Mouse (Mus musculus): ENCODE measurements around the gene Skp2.
"Not testable (repeated sequence)": the region's sequence is repeated elsewhere in the genome, so short reads cannot be mapped to it uniquely, and the experiment has no call there.

Skp2 gene

DNA sequence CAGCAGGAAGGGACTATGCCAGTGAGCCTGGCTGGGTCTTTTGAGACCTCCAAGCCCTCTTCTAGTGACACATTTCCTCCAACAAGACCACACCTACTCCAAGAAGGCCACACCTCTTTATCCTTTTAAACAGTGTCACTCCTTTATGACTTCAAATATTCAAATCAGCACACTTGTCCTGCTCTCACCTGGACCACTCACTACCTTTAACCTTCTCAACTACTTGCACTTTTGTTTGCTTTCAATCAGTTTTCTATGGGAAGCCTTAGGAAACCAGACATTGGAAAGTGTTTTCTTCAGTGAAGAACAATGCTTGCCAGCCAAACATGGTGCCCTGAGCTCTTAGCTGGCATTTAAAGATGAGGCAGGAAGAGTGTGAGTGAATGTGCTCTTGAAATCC lies at the start of gene Skp2:
TSS of gene Skp2 (minus strand) at position 101 of the 400 bp plus-strand sequence.
- DNase-seq, result no peak

DNA sequence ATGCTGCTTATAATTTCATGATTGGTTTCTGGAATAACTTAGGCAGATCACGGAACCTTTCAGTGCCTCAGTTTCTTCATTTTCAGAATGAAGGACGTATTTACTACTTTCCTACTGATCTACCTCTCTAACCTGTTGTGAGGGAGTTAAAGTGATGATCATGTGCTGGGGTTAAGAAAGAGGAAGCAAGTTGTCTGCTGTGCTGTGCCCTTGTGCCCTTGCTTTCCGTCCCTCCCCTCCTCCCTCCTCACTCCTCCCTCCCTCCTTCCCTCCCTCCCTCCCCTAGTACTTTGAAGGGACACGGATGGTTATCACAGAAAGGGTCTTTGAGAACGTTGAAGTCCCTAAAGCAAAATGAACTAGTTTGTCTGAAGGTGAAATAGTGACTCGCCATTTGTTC lies 43.2 kb upstream of the Skp2 start:
- DNase-seq, result no peak

DNA sequence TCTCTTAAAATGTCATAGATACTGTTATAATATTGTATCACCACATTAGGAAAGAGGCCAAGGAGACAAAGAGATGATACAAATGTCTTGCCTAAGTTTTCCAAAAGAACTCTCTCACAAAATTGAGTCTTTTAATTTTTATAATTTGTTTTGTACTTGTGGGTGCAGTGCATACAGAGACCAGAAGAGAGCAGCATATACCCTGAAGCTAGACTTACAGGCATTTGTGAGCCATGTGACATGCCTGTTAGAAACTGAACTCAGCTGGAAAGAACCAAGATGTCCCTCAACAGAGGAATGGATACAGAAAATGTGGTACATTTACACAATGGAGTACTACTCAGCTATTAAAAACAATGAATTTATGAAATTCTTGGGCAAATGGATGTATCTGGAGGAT lies 37.5 kb upstream of the Skp2 start:
- DNase-seq, result not testable (repeated sequence)

DNA sequence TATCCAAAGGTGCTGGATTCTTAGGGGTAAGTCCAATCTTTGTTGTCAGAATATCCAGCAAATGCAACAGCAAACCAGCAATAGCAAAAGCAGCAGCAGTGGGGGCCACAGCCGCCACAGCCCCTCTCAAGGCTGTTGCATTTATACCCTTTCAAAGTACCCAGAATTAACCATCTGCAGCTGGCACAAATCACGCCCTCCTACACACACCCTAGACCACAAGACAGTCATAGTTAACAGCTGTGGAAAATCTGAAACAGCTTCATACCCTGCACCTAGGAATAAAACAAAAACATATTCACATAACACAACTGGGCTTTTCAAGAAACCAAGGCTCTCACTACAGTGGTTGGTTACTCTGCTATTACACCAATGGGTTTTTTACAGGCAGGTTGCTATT lies 34.6 kb upstream of the Skp2 start:
- no peak for DNase-seq

DNA sequence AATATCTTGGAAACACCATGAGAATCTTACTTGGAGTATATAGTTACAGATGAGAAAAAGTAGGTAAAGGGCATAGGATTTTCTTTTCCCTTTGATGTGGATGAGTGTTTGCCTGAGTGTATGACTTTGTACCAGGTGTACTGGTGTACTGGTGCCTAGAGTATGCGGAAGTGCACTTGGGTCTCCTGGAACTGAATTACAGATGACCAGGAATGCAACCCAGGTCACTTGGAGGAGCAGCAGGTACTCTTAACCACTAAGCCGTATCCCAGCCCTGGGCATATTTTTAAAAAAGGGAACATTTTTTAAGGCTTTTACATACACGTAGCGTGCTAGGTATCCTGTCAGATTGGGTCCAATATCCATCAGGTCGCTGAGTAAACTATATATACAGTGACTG lies 28.8 kb upstream of the Skp2 start:
- DNase-seq, result no peak

DNA sequence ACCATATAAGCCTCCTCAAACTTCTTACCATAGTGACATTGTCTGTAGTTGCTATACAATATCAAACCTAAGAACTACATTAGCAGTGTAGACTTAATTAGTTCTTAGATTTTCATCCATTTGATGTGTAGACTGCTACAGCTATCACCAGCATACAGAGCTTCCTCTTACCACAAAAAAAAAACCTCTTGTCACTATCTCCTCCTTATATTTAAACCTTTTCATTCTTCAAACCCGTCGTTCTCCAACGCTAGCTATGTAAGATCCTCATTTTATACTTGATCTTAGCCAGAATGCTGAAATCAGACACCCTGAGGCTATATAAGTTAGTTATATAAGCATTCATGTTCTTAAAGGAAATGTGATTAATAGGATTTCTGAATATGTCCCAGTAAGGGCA lies 21.8 kb upstream of the Skp2 start:
- DNase-seq, result no peak

DNA sequence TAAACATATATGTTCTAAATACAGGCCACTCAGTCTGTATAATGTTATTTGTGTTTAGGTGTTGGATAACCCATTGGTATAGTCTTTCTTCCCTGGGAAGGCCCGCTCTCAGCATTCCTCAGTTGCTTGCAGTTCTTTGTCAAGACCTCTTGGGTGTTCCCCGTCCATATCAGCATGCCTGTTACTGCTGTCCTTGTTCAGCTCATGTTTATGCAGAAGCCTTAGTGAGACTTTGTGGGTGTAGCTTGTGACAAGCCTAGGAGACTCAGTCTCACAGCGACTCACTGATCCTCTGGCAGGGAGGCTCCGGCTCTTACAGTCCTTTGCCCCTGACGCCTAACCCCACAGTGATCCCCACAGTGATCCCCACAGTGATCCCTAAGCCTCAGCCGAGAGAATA lies 8.9 kb upstream of the Skp2 start:
- no peak for DNase-seq

DNA sequence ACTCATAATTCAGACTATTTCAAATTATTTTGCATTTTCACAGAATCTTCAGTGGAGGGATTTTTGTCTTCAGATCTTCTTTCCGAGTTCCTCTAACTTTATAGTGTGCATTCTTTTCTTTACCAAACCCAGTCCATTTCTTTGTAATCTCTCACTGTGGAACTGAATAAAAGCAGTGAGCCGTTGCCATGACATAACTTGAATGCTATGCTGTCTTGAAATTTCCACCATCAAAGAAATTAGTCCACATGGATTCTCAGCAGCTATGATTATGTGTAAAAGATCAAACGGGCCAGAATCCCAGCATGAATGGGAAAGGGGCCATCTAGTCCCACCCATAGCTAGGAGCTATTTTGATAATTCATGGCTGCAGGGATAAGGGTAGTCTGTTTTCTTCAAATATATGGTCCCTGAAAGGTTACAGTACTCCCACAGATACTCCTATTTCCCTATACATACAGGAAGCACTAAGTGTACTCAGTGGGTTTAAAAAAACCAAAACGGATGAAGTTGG lies 7.4 kb upstream of the Skp2 start:
- no peak for DNase-seq

DNA sequence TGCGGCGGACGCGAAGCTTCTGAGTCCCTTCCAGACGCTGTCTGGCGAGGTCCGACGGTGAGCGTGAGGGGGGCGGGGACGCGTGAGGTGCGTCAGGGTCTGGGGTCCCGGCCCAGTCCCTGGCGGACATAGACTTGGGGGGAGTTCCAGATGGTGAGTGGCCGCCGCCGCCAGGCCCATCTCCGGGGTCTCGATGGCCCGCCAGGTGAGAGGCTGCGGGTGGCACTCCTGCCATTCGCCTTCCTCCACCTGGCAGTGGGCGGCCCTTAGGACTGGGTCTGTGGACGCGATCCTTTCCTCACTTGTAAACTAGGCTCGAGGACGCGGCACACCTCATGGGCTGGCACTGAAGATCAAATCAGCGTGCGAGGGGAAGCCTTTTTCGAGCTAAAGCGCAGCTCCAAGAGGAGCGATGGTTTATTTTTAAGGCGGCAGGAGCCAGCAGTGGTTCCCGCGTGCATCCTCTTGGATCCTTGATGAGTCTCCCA lies 14.5 kb downstream of the Skp2 start:
- DNase-seq, result no peak

DNA sequence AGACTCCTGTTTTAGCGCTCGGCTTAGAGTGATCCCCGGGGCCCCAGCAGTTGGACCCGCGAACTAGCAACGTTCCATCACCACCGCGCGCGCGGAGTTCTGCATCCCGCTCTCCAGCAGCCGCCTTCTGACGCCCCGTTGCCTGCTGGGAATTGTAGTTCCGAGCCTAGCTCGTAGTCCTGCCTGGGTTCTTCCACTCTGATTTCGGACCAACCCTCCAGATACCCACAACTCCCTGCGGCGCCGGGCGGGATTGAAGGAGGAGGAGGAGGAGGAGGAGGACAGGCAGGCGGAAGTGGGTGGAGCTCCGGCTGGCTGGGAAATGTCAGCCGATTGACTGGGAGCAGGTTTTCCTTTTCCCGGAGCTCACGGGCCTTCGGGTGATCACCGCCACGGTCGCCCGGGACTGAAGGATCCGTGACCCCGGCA lies 15.0 kb downstream of the Skp2 start, which contains the start of gene Lmbrd2:
TSS of gene Lmbrd2 (plus strand) at position 299 of the 429 bp plus-strand sequence.
- peak; percentile 96 for DNase-seq

DNA sequence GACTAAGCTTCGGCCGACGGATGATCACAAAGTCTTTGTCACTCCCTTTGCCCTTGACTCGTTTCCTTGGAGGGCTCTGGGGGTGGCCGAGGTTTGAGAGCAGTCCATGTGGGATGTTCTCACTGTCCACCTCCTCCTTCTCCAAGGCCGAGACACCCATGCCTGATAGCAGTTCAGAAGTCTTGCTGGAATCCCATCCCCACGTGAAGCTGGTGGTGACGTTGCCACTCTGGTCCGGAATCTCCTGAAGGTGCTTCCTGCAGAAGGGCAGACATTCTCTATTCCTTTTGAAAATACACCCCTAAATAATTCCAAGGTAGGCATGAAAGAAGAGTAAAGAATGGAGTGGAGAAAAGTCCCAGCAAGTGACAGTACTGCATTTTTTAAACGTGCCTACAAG lies 15.8 kb downstream of the Skp2 start:
- peak; percentile 25 for DNase-seq

DNA sequence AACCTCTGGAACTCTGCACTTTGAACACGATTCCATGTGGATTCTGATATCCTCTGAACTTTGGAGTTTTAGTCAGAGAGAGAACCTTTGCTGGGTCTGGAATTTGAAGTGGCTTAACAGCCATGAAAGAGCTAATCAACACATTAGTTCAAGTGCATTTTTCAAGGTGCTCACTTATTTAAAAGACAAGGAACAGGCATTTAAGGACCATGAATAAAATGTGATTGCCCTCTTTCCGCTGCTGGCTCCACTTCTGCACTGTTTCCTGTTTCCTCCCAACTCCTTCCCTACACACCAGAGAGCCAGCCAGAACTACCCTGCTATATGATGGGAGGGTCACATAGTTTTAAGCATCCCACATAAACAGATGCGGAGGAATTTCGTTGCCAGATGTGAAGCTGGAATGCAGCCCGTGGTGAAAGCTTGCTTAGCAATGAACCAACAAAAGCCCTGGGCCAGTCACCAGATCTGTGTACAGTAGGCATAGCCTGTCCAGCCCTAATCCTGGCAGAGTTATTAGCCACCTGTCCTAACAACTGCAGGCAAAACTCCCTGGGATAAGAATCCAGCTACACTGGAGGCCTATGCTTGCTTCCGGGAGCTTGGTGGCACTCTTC lies 20.2 kb downstream of the Skp2 start:
- DNase-seq, result no peak

DNA sequence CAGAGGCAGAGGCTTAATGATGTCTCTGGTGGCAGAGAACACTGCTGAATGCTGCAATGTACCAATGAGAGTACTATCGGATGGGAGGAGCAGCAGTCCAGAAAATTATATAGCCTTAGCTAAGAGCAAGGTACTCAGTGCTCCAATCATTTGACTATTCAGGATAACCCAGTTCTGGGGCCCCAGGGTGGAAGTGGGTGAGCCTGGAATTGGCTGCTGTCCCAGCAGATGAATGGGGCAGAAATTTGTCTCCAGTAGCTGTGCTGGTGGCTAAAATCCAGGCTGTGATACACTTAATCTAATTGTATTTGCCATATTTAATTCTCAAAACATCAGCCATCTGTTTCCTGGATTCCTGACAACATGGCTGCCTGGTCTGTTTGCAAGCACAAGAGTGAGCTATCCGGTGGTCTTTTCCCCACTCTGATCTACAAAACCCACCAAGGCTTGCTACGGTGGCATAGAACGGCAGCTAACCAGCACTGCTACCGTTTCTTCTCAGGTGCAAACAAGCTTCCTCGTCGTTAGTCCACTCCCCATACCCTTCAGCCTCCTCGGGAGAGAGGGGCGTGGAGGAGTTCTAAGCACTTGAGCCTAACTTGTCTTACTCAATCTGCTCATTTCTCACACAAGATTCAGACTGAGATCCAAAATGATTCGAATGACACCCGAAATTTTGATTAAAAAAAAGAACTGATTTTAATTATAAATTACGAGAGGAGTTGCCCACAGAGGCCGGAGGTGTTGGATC lies 22.4 kb downstream of the Skp2 start:
- DNase-seq, result peak; percentile 40

DNA sequence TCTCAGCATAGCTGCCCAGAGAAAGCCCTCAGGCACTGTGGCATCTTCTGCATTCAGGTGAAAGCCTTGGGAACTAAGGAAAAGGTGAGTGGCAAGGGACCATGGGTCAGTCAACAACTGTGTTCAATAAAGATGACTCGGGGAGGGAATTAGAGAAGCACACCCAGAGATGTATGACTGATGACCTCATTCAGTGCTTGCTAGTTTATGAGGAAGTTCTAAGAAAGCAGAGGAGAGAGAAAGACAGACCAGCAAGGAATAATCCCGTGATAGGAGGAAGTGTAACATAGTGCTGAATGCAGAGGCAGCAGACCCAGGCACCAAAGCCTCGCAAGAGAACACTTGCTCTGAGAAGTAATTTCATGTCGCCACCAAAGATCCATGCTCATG lies 23.7 kb downstream of the Skp2 start:
- DNase-seq, result no peak

DNA sequence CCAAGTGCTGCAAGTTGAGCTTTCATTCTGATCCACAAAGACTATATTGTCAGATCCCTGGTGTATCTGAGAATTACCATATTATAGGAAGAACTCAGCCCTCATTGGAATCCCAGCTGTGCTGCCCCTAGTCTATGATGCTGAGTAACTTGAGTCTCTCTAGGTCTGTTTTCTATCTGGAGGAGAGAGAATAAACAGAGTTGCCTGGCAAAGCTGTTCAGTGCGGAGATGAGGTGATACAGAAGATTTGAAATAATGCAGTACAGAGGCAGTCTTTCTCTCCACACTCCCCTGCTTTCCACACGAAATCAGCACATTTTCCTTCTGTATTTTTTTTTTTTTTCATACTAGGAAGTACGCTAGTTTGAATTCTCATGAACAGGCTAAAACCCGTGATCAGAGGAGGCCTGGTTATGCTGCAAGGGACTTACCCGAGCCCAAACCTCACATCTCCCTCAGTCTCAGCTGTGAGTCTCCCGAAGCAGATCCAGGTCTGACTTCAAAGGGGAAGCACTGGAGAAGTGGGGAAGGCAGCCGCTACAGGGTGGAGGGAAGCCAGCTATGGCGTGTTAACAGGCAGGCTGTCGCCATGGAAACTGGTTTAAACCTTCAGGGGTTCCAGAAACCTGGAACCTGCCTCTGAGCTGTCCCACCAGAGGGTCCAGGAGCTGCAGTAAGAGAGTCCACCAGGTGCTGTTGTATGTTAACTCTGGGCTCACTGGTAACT lies 24.3 kb downstream of the Skp2 start:
- DNase-seq, result no peak

DNA sequence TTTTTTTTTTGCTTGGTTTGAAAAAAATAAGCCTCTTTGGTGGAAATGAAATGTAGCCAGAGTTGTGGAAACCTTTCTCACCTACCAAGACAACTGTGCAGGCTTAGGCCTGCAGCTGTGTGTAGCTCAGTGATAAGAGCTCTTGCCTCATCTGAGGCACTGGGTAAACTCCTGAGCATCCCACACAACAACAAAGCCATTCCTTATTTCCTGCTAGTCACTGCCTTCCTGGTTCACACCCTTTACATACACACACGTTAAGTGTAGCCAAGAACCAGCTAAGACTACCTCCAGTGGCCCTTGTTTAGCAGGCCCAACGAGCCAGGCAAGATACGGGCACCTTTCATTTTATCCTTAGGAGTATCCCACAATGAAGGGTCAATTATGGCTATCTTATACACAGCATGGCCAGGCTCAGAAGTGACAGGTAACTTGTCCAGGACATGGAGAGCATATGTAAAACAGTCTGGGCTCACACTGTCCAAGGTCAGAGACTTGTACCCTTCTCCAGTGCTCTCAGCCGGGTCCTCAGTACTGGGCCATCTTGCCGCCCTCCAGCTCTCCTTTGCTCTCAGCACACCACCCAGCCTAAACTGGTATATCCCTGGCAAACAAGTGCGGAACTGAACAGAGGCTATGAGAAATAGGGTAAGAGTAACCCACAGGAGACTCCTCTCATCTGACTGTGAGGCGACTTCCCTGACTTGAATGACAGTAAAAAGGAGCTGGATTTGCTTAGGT lies 28.0 kb downstream of the Skp2 start:
- DNase-seq, result no peak

DNA sequence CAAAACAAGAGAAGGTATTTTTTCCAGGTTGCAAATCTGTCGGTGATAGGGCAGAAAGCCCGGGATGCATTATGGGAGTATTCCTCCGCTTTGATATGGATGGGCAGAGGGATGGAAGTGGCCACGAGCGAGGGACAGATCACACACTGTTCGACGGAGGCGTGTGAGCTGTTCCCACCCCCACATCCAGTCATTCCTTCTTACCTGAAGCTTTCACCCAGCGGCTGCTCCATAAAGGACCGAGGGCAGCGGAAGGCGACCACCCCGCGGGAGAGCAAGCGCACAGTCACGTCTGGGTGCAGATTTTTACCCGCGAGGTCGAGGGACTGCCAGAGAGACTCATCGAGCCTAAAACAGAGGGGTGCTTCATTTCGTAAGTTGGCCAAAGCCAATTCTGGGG lies 30.4 kb downstream of the Skp2 start:
- DNase-seq, result no peak

DNA sequence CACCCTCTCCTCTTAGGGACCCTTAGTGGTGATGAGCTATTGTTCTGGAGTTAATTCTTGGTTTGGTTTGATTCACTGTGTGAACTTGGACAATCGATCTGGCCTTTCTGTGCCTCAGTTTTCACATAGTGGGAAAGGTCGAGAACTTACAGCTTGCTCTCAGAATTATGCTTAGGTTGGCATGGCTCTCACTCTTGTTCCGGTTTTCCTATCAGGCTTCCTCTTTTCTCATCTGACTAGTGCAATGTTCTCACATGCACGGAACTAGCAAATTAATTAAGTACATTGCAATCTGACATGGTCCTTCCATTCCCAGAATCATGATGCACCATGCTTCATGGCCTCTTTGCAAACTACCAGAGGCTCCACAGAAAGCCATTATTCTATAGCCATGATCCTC lies 32.2 kb downstream of the Skp2 start:
- DNase-seq, result no peak

DNA sequence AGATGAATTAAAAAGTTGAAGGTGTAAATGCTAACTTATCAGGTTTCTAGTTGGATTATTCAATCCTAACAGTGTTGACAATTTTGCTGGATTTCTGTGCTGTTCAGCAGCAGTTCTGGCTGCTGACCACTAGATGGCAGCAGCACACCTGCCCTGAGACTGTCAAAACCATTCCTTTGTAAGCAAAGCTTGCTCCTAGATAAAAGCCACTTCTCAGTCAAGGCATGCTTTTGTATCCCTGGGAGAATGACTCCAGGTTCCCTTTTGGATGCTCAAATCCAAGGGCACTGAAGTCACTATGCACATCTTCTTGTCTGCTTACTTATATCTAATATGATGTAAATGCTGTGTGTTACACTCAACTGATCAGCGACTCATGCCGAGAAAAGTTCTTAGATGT lies 35.1 kb downstream of the Skp2 start:
- peak; percentile 38 for DNase-seq

DNA sequence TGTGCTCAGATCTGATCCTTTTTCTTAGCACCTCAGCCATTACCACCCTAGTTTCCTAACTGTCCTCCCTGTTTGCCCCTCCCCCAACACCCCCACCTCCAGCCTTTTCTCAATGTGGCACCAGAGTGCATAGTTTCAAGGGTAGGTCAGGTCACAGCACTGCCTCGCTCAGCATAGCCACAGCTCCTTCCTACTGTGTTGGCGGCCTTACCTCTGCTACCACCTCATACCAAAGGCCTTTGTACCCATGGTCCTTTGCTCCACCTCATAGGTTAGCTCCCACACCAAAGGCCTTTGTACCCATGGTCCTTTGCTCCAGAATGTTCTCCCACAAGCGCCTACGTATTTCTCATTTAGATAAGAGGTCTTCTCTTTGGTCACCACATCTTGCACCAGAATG lies 36.4 kb downstream of the Skp2 start:
- DNase-seq, result no peak

DNA sequence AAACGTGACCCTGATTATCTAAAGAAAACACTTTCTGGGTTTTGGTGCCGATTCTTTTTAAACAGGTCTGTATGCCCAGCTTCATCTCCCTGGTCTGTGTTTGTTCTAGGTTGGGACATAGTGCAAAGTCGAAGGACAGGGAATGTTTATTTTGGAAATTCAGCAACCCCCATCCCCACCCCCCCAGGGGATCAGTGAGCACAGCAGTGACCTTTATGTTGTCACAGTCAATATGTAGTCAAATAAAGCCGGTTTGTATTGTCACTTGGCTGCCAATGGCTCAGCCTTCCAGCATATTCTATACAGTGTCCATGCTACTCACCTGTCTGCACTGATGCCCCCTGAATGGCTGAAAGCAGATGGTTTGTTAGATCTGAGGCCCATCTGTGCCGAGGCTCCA lies 40.6 kb downstream of the Skp2 start:
- DNase-seq, result no peak

DNA sequence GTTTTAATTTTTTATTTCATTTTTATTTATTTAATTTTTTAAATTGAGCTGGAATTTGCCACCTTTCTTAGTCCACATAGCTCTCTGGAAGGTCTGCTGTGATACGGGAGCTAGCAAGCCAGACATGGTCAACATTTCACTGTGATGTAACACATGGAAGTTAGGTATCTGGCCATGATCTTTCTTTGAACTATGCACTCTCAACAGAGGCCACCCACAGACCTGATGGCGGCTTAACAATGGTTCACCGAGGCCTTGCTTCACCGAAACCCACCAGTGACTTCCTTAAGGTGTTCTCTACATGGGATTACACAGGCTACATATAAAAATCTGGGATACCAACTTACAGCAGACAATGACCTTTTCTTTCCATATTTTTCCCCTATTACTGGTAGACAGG lies 41.1 kb downstream of the Skp2 start:
- no peak for DNase-seq

DNA sequence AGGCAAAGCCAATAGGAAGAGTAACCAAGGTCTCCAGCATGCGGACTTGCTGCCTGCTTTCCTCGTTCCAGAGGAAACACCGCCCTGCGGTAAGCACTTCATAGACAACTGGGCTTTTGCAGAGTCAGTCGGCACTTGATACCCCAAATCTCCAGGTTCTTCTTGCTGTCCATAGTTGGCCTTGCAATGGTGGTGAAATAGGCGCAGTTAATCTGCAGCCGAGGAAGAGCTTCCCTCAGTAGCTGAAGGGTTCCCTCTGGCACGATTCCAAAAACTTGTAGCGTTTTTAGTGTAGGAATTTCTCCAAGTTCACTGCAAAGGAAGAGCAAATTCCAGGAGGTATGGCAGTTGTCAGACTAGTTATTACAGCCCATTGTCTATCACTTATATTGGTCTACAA lies 41.7 kb downstream of the Skp2 start:
- no peak for DNase-seq
